Mouse (Mus musculus) lung, postnatal 10 days (tissue): ENCODE data around the gene Vmn1r114.
"Not testable (repeated sequence)": the region's sequence is repeated elsewhere in the genome, so short reads cannot be mapped to it uniquely, and the experiment has no call there.

Source experiments
- DNase-seq: peaks from one replicate; pipeline ENCODE4 v3.0.0; 2021

The Vmn1r114 gene

GRCm38 (mm10) chr7:20812086-20812485 lies at the start of gene Vmn1r114:
TSS of gene Vmn1r114 (minus strand) at chr7:20812186.
- DNase-seq: not testable (repeated sequence)

- DNase-seq: not testable (repeated sequence)
Observed at GRCm38 (mm10) chr7:20844885-20845284, 32.9 kb upstream of the Vmn1r114 start, which contains the start of gene Vmn1r115. TSS of gene Vmn1r115 (minus strand) at chr7:20844985.

GRCm38 (mm10) chr7:20786985-20787384 lies 25.0 kb downstream of the Vmn1r114 start, which contains the start of gene Vmn1r113:
TSS of gene Vmn1r113 (plus strand) at chr7:20787285.
- not testable (repeated sequence) for DNase-seq

- not testable (repeated sequence) for DNase-seq
Observed at GRCm38 (mm10) chr7:20770885-20771284, 41.1 kb downstream of the Vmn1r114 start, which contains the start of gene Vmn1r112. TSS of gene Vmn1r112 (plus strand) at chr7:20771185.
